Mouse (Mus musculus): ENCODE measurements around the gene Maged1. TPM values are rescaled to one million over a fixed set of nuclear protein-coding genes. Genes with fewer than 3 reads are reported as not detected.
"Not testable (repeated sequence)": the region's sequence is repeated elsewhere in the genome, so short reads cannot be mapped to it uniquely, and the experiment has no call there.

The Maged1 gene
- total RNA-seq (2021) = 10 to 100 TPM; 24.2 to 24.8 TPM
- long read RNA-seq, experiment 1, transcript Maged1-201 (13 exons, 2,821 nt) = major isoform, 12 of 24 reads
- long read RNA-seq, experiment 1, partial matches to known transcripts = 11 of 24 reads
- long read RNA-seq, experiment 1, other reads (novel, unspliced or antisense) = 1 of 24 reads
- long read RNA-seq, experiment 2, transcript Maged1-201 (13 exons, 2,821 nt) = major isoform, 17 of 25 reads
- long read RNA-seq, experiment 2, partial matches to known transcripts = 7 of 25 reads
- long read RNA-seq, experiment 2, other reads (novel, unspliced or antisense) = 1 of 25 reads

GRCm38 (mm10) chrX:94541918-94542355 is at the start of gene Maged1:
Maged1 (minus strand) TSS chrX:94542143.
- intact Hi-C loops (cut with DNase I) = loop anchor here (10.0 kb wide), 1 partner anchor 107 kb away; no protein-coding TSS in a partner anchor
- DNase-seq = peak; percentile 74 to 84

GRCm38 (mm10) chrX:94580251-94580650 is 38.3 kb upstream of the Maged1 start:
- intact Hi-C loops (cut with DNase I) = no loop called here

GRCm38 (mm10) chrX:94564694-94565093 is 22.8 kb upstream of the Maged1 start:
- intact Hi-C loops (cut with DNase I) = no loop called here

More at GRCm38 (mm10) chrX:94580251-94580650, 38.3 kb upstream of the Maged1 start:
- no peak for DNase-seq

GRCm38 (mm10) chrX:94562392-94562791 is 20.4 kb upstream of the Maged1 start:
- no peak for DNase-seq
- intact Hi-C loops (cut with DNase I) = no loop called here

More at GRCm38 (mm10) chrX:94564694-94565093, 22.8 kb upstream of the Maged1 start:
- DNase-seq = no peak

GRCm38 (mm10) chrX:94548227-94548626 is 6.3 kb upstream of the Maged1 start:
- DNase-seq = no peak
- intact Hi-C loops (cut with DNase I) = loop anchor here (10.0 kb wide), 1 partner anchor 113 kb away; no protein-coding TSS in a partner anchor

GRCm38 (mm10) chrX:94545941-94546340 is 4.0 kb upstream of the Maged1 start:
- DNase-seq = no peak
- intact Hi-C loops (cut with DNase I) = loop anchor here (10.0 kb wide), 1 partner anchor 111 kb away; no protein-coding TSS in a partner anchor

- intact Hi-C loops (cut with DNase I) = loop anchor here (10.0 kb wide), 1 partner anchor 110 kb away; no protein-coding TSS in a partner anchor
- no peak for DNase-seq
These were observed 3.0 kb upstream of the Maged1 start for GRCm38 (mm10) chrX:94544923-94545322.

- DNase-seq = no peak
- intact Hi-C loops (cut with DNase I) = loop anchor here (10.0 kb wide), 1 partner anchor 108 kb away; no protein-coding TSS in a partner anchor
These were observed 593 bp upstream of the Maged1 start for GRCm38 (mm10) chrX:94542536-94542935.

- intact Hi-C loops (cut with DNase I) = loop anchor here (10.0 kb wide), 1 partner anchor 106 kb away; no protein-coding TSS in a partner anchor
- no peak for DNase-seq
These were observed 737 bp downstream of the Maged1 start for GRCm38 (mm10) chrX:94541206-94541605.

- DNase-seq = peak; percentile 31 to 51
- intact Hi-C loops (cut with DNase I) = loop anchor here (10.0 kb wide), 1 partner anchor 106 kb away; no protein-coding TSS in a partner anchor
These were observed 1.4 kb downstream of the Maged1 start for GRCm38 (mm10) chrX:94540341-94541201.

- intact Hi-C loops (cut with DNase I) = loop anchor here (10.0 kb wide), 1 partner anchor 240 kb away; no protein-coding TSS in a partner anchor
These were observed 7.6 kb downstream of the Maged1 start for GRCm38 (mm10) chrX:94534346-94534745.

GRCm38 (mm10) chrX:94530301-94530700 is 11.6 kb downstream of the Maged1 start:
- no peak for DNase-seq
- intact Hi-C loops (cut with DNase I) = loop anchor here (10.0 kb wide), 1 partner anchor 236 kb away; no protein-coding TSS in a partner anchor

More at GRCm38 (mm10) chrX:94534346-94534745, 7.6 kb downstream of the Maged1 start:
- DNase-seq = no peak

GRCm38 (mm10) chrX:94522166-94522565 is 19.8 kb downstream of the Maged1 start:
- intact Hi-C loops (cut with DNase I) = no loop called here
- DNase-seq = no peak

GRCm38 (mm10) chrX:94508442-94508819 is 33.5 kb downstream of the Maged1 start:
- intact Hi-C loops (cut with DNase I) = no loop called here
- DNase-seq = no peak

GRCm38 (mm10) chrX:94507698-94508441 is 34.1 kb downstream of the Maged1 start:
- DNase-seq; intact Hi-C loops (cut with DNase I): not testable (repeated sequence)

- no peak for DNase-seq
- intact Hi-C loops (cut with DNase I) = no loop called here
These were observed 55.7 kb downstream of the Maged1 start for GRCm38 (mm10) chrX:94486001-94486792.

Measured in gastrocnemius, postnatal 36 days (tissue).